Mouse (Mus musculus) heart, postnatal 0 days (tissue): Measurements from ENCODE around the gene Creb1. TPM values are rescaled to one million over a fixed set of nuclear protein-coding genes. Genes with fewer than 3 reads are reported as not detected.

Experiments used
- ATAC-seq: fragments of 200-750 bp; cut with Nextera tagmentation; 2 replicates; pipeline ENCODE4 v1.8.0; 2017; ENCODE audit warnings: low read depth, moderate number of reproducible peaks, moderate library complexity; ENCODE audit not compliant: insufficient read depth
- DNase-seq: peaks from one replicate; pipeline ENCODE4 v3.0.0-alpha.2; 2016; ENCODE audit warnings: low spot score
- H3K27ac ChIP-seq: fragments of 300-500 bp; sonication (generic); 2 replicates; pipeline ENCODE4 v1.5.1; 2014; ENCODE audit warnings: low read depth, mild to moderate bottlenecking
- H3K27me3 ChIP-seq: fragments of 300-500 bp; sonication (generic); 2 replicates; pipeline ENCODE4 v1.6.1; 2014; ENCODE audit warnings: low read length, mixed read lengths; ENCODE audit not compliant: control insufficient read depth, insufficient read depth
- H3K36me3 ChIP-seq: fragments of 300-500 bp; sonication (generic); replicated peaks from 2 replicates; pipeline ENCODE4 v1.6.1; 2014; ENCODE audit warnings: low read length, mixed read lengths; ENCODE audit not compliant: control insufficient read depth, insufficient read depth
- H3K4me1 ChIP-seq: fragments of 300-500 bp; sonication (generic); 2 replicates; pipeline ENCODE4 v1.6.1; 2014; ENCODE audit warnings: antibody characterized with exemption; ENCODE audit not compliant: control insufficient read depth, insufficient read depth
- H3K4me2 ChIP-seq: fragments of 300-500 bp; sonication (generic); 2 replicates; pipeline ENCODE4 v1.6.1; 2014; ENCODE audit warnings: low read depth, mild to moderate bottlenecking, low read length, moderate library complexity
- H3K4me3 ChIP-seq: fragments of 300-500 bp; sonication (generic); 2 replicates; pipeline ENCODE4 v1.5.1; 2014; ENCODE audit warnings: low read depth, low read length
- H3K9ac ChIP-seq: fragments of 300-500 bp; sonication (generic); replicated peaks from 2 replicates; pipeline ENCODE4 v1.6.1; 2014; ENCODE audit warnings: low read depth, low read length, mixed read lengths
- H3K9me3 ChIP-seq: fragments of 300-500 bp; sonication (generic); replicated peaks from 2 replicates; pipeline ENCODE4 v1.6.1; 2016; ENCODE audit warnings: low read length; ENCODE audit not compliant: control insufficient read depth
- CTCF ChIP-seq: IDR thresholded peaks from 2 replicates; pipeline ENCODE4 v1.5.1; 2016; ENCODE audit warnings: antibody characterized with exemption, control low read depth, low read depth
- EP300 ChIP-seq: IDR thresholded peaks from 2 replicates; pipeline ENCODE4 v1.6.1; 2016; ENCODE audit warnings: antibody characterized with exemption, low read depth
- WGBS: fragments of 180-500 bp; shearing (Covaris S2); extraction: QIAGEN DNeasy Blood & Tissue Kit; methylation state at CpG from one replicate; pipeline ENCODE4 v1.1.7; 2014; 5-methylcytosine and 5-hydroxymethylcytosine counted together
- polyA plus RNA-seq: library from polyadenylated mRNA; unstranded; fragments of >200 nt; fragmentation: Nextera tagmentation; extraction: Ambion mirVana; gene quantifications from 2 replicates; pipeline ENCODE4 v1.2.1, GENCODE M21; 2015
- total RNA-seq: library from RNA; depleted of rRNA; stranded (reverse); fragments of >200 nt; gene quantifications from 2 replicates; pipeline ENCODE4 v1.2.3, GENCODE M21; 2014; ENCODE audit warnings: low replicate concordance

Gene Creb1
- total and polyA plus RNA-seq, 2 experiments from 2014 or later: 11.2 to 37.4 TPM

DNA sequence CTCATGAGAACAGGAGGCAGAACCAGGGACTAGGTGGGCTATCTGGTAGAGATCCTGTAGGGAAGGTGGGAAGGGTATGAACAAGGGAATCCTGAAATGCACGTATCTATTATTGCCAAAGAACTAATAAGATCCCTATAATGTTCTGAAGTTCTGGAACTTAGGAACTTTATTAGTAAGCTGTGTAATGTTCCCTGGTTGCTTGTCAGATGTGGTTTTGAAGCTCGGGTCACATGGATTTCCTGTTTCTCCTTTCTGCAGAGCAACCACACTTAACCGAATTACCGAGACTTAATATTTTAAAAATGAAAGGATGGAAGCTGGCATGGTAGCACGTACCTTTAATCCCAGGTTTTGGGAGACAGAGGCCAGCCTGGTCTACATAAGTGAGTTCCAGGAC lies 70.9 kb downstream of the Creb1 start:
- DNase-seq: no peak
- no peak overlapping the region for H3K9ac ChIP-seq
- no peak for ATAC-seq
- H3K4me2 ChIP-seq: no peak overlapping the region
- H3K4me1 ChIP-seq: no peaks in the 10 kb centered on the region
- H3K36me3 ChIP-seq: peaks cover 33% of the 10 kb centered on the region
- 85% methylated on average over 5 of the region's 5 CpGs for WGBS
- H3K9me3 ChIP-seq: no peaks in the 10 kb centered on the region
- no peaks in the 10 kb centered on the region for H3K27me3 ChIP-seq
- no peak overlapping the region for H3K27ac ChIP-seq
- TF ChIP-seq EP300 (no peak), CTCF (no peak)
- no peak overlapping the region for H3K4me3 ChIP-seq

- Histone ChIP-seq H3K27ac (no peak overlapping the region), H3K36me3 (peaks cover 44% of the 10 kb centered on the region), H3K4me1 (no peaks in the 10 kb centered on the region), H3K9me3 (no peaks in the 10 kb centered on the region), H3K27me3 (no peaks in the 10 kb centered on the region), H3K4me2 (no peak overlapping the region), H3K4me3 (no peak overlapping the region), H3K9ac (no peak overlapping the region)
- TF ChIP-seq CTCF (no peak), EP300 (no peak)
- WGBS: 59% methylated on average over 4 of the region's 4 CpGs
- DNase-seq: no peak
- ATAC-seq: no peak
Observed at GRCm38 (mm10) chr1:64609145-64609544, 76.7 kb downstream of the Creb1 start.

GRCm38 (mm10) chr1:64609976-64610375 lies 77.5 kb downstream of the Creb1 start:
- no peaks in the 10 kb centered on the region for H3K9me3 ChIP-seq
- no peak for DNase-seq
- no peaks in the 10 kb centered on the region for H3K27me3 ChIP-seq
- peaks cover 49% of the 10 kb centered on the region for H3K36me3 ChIP-seq
- peak; percentile 51; the same call in 1 of the 2 replicates for ATAC-seq
- no peaks in the 10 kb centered on the region for H3K4me1 ChIP-seq
- no peak overlapping the region for H3K27ac ChIP-seq
- no peak overlapping the region for H3K9ac ChIP-seq
- no peak overlapping the region for H3K4me2 ChIP-seq
- 60% methylated on average over 9 of the region's 9 CpGs for WGBS
- TF ChIP-seq EP300 (no peak), CTCF (no peak)
- no peak overlapping the region for H3K4me3 ChIP-seq

DNA sequence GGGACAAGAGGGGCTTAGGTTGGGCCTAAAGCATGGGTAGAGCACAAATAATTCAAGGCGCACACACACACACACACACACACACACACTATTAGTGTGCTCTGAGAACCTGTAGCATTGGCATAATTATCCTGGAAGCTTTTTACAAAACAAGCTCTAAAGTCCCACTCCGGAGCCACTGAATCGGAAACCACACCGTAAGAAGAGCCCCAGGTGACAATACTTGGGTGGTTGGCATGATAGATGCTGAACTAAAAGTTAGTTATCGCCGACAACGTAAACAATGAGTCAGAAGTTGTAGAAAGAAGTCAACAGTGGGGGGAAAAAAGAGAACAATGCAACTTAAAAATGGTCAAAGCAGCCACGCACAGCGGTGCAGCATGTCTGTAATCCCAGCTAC lies 81.9 kb downstream of the Creb1 start:
- Histone ChIP-seq H3K27me3 (no peaks in the 10 kb centered on the region), H3K4me2 (no peak overlapping the region), H3K4me3 (no peak overlapping the region), H3K27ac (no peak overlapping the region), H3K36me3 (peaks cover 31% of the 10 kb centered on the region; the same call in 1 of the 2 replicates), H3K9ac (no peak overlapping the region), H3K4me1 (peaks cover 13% of the 10 kb centered on the region), H3K9me3 (no peaks in the 10 kb centered on the region)
- TF ChIP-seq CTCF (no peak), EP300 (no peak)
- DNase-seq (no peak), ATAC-seq (no peak)
- 83% methylated on average over 9 of the region's 9 CpGs for WGBS

DNA sequence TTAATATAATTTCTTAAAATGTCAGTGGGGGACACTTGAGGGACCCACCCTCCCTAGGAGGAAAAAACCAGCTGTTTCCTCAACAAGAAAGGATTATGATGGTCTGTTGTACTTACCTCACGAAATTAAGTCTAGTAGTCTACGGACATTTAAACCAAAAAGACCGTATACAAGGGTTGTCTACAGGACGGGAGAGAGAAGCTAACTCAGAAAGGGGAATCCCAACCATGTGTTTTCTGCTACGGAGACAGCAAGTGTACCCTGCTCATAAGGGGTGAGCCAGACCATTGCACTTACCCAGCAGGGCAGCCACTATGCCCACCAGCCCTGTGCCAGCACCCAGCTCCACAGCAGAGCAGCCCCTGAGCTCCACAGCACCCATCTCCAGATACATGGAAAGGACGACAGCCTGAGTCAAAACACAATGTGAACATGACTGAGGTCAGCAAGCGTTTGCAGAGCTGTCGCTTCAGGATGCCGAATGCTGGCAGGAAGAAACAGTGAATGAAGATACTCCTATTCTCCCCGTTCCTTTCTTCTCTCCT lies 82.4 kb downstream of the Creb1 start:
- Histone ChIP-seq H3K4me3 (peak overlapping the region; percentile 9; the same call in 1 of the 2 replicates), H3K9me3 (no peaks in the 10 kb centered on the region), H3K27ac (no peak overlapping the region), H3K9ac (no peak overlapping the region), H3K4me1 (peaks cover 13% of the 10 kb centered on the region), H3K27me3 (no peaks in the 10 kb centered on the region), H3K4me2 (peak overlapping the region; percentile 85), H3K36me3 (peaks cover 25% of the 10 kb centered on the region; the same call in 1 of the 2 replicates)
- ATAC-seq (no peak), DNase-seq (no peak)
- no peak for TF ChIP-seq EP300
- TF ChIP-seq CTCF: no peak
- WGBS: 74% methylated on average over 10 of the region's 10 CpGs

DNA sequence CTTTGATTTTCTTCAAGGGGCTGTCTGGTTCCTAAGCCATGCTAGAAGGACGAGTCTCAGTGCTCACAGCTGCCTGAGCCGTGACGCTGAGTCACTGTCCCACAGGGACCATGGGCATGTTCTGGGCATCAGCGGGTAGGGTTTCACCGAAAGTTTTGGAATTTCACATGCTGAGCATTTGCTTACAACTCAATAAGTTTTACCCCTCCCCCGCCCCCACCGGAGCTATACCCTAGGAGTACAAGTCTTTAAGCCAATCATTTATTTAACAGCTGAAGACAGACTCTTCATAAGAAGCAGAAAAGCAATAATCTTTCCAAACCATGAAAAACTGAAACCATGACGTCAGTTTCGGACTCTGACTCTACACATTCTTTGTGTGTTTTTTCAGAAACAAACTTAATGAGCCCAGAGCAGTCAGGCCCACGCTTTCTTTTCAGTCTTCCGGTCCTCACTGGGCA lies 83.1 kb downstream of the Creb1 start:
- Histone ChIP-seq H3K36me3 (peaks cover 20% of the 10 kb centered on the region; the same call in 1 of the 2 replicates), H3K27ac (peak overlapping the region; percentile 96), H3K4me1 (peaks cover 13% of the 10 kb centered on the region), H3K9me3 (no peaks in the 10 kb centered on the region), H3K4me3 (peak overlapping the region; percentile 9), H3K4me2 (peak overlapping the region; percentile 85), H3K27me3 (no peaks in the 10 kb centered on the region), H3K9ac (no peak overlapping the region)
- DNase-seq (no peak), ATAC-seq (no peak)
- WGBS: 72% methylated on average over 11 of the region's 11 CpGs
- TF ChIP-seq CTCF (no peak), EP300 (no peak)
